Mouse (Mus musculus): ENCODE measurements around the gene Exph5.

DNA sequence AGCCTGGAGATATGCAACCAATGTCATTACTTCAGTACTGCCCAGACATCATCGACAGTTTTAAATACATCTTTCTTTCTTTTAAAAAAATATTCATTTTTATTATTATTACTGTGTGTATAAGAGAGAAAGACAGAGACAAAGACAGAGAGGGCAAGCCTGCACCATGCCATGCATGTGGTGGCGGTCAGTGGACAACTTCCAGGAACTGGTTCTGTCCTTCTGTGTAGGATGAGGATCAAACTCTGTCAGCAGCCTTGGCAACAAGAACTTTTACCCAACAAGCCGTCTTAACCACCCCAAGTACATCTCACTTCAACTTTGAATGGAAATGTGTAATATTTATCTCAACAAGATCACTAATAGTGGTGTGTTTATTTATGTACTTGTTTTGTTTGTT is 40.5 kb downstream of the Exph5 start:
- TF ChIP-seq CTCF (IDR thresholded peaks at IDR 0.05; ENCODE audit: extremely low read depth, insufficient read length, insufficient replicate concordance, low read depth, low read length), result no peak
- TF ChIP-seq POLR2A (IDR thresholded peaks at IDR 0.05; ENCODE audit: low read depth, low read length), result no peak
